Mouse (Mus musculus) kidney, adult 2 months (tissue): ENCODE measurements around the gene Iqschfp.

Experiments used
- CTCF ChIP-seq: fragments of 200-500 bp; conservative IDR thresholded peaks from 2 replicates; pipeline ENCODE4 v1.5.1; 2011; ENCODE audit warnings: low read depth, mild to moderate bottlenecking, control low read depth, low read length, moderate library complexity, mixed read lengths; ENCODE audit not compliant: insufficient read depth, insufficient read length
- POLR2A ChIP-seq: fragments of 200-500 bp; IDR thresholded peaks from one replicate; pipeline ENCODE4 v1.6.1; 2011; ENCODE audit warnings: low read depth, low read length, control low read depth

DNA sequence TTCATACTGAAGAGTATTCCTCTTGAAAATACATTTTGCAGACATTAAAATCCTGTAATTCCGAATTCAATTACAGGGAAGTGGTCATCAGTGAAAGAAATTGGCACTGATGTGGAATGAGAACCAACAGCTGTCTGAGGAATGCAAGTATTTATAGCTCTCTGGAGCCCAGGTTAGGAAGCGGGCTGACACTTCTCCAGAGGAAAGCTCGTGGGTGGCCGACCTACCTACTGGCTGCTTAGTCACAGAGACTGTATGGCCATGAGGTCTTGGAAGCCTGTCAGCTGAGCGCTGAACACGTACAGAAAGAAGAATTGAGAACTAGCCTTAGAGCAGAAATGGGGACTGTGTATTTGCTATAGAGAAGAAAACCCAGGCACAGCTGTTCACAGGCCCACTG lies 718.0 kb downstream of the Iqschfp start:
- TF ChIP-seq CTCF (no peak), POLR2A (no peak)
